Mouse (Mus musculus) frontal cortex, adult (tissue): Measurements from ENCODE around the gene Naa40.

Source experiments
- ATAC-seq: cut with Nextera tagmentation; 2 replicates; pipeline ENCODE4 v1.9.2; 2017; ENCODE audit warnings: mild to moderate bottlenecking, moderate library complexity, mixed read lengths; ENCODE audit not compliant: low TSS enrichment

Naa40 gene

GRCm38 (mm10) chr19:7265478-7266191 is 24.7 kb upstream of the Naa40 start:
- ATAC-seq, result no peak

- no peak for ATAC-seq
These were observed 23.9 kb upstream of the Naa40 start for GRCm38 (mm10) chr19:7264766-7265331.

GRCm38 (mm10) chr19:7264088-7264765 is 23.2 kb upstream of the Naa40 start:
- peak; percentile 54 for ATAC-seq

DNA sequence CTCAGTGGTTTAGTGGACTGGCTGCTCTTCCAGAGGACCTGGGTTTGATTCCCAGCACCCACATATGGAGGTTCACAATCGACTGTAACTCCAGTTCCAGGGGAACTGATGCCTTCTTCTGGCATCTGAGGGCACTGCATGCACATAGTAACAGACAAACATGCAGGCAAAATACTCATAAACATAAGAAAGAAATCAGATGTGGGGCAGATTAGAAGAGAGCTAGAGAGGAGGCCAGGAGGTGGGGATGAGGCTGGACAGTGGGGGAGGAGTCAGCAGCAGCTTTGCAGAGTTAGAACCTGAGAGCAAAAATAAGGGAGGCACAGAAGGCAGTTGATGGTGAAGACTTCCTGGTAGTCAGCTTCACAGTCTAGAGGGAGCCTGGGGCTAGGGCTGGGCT is 21.6 kb upstream of the Naa40 start:
- no peak for ATAC-seq

DNA sequence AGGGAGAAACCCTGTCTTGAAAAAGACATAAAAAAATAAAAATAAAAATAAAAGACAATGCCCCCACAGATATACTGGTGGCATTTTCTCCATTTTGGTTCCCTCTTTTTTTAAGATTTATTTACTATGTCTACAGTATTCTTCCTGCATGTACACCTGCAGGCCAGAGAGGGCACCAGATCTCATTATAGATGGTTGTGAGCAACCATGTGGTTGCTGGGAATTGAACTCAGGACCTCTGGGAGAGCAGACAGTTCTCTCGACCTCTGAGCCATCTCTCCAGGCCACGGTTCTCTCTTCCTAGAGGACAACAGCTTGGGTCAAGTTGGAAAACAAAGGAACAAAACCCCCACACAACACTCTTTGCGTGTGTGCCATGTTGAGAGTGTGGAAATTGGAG is 21.0 kb upstream of the Naa40 start:
- ATAC-seq, result no peak

DNA sequence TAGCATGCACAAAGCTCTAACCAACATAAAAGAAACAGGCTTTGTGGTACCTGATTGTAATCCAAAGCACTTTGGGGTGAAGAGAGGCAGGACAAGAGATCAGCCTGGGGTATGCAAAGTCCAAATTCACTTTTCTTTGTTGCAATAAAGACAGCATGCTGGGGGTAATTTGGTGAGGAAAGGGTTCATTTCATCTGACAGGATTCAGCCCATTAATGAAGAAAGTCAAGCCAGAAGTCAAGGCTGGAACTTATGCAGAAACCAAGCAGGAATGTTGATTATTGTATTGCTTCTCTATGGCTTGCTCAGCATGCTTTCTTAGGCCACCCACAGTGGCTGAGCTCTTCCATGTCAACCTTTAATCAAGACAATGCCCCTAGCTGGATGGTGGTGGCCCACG is 20.5 kb upstream of the Naa40 start:
- no peak for ATAC-seq

DNA sequence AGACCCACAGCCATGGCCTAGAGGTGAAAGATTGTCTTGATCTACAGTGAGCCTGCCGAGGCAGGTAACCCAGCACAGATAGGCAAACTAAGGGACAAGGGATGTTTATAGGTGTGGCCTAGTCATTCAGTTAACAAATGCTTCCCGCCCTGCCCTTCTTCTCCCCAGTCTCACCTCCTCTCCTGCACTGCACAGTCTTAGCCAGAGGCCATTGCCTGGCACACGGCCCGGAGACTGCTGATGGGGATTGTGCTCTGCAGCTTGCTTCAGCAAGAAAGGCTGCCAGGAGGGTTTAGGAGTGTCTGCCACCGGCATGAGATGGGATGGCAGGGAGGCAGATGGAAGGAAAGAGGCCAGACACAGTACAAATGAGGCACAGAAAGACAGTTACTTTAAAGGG is 16.9 kb upstream of the Naa40 start:
- ATAC-seq, result no peak; the same call in 1 of the 2 replicates

DNA sequence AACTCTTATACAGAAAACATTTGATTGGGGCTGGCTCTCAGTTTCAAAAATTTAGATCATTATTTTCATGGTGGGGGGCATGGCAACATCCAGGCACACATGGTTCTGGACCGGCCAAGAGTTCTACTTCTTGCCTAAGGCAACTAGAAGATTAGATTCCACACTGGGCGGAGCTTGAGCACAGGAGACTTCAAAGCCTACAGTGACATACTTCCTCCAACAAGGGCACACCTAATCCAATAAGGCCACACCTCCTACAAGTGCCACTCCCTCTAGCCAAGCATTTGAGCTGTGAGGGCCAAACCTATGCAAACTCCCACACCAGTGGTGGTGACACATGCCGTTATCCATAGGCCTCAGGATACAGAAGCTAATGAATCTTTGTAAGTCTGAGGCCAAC is 5.0 kb upstream of the Naa40 start:
- no peak for ATAC-seq

GRCm38 (mm10) chr19:7240291-7240690 is 692 bp downstream of the Naa40 start:
- ATAC-seq, result no peak; the same call in 1 of the 2 replicates

- ATAC-seq, result no peak
These were observed 1.4 kb downstream of the Naa40 start for GRCm38 (mm10) chr19:7239574-7239973.

DNA sequence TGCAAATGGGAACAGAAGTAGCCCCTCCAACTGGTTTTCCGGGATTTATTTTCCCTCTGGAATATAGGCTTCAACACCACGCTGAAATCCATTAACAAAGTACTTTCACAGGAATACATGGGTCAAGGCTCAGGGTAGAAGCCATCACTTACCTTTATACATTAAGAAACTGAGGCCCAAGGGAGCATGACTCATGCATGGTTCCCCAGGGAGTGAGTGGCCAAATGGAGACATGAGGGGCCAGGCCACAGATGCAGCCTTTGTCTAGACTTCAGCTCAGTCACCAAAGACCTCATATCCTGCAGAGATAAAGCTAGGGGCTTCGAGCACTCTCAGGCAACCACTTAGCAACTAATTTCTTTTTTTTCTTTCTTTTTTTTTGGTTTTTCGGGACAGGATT is 4.2 kb downstream of the Naa40 start:
- no peak for ATAC-seq

DNA sequence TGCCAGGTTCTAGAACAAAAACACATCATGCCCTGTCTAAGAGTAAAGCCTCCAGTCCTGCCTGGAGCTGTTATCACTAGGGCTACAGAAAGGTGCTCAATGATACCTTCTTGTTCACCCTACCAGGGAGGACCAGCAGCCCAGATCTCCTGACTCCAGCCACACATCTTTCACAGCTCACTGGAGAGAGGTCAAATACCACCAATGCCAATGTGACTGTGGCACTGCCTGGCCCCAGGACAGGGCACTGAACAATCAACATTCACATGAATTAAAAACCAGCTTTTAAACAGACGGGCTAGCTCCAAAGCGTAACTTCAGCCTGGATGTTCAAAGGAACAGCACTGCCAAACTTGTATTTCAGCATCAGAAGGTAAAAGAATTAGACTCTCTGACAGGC is 5.0 kb downstream of the Naa40 start:
- no peak for ATAC-seq

DNA sequence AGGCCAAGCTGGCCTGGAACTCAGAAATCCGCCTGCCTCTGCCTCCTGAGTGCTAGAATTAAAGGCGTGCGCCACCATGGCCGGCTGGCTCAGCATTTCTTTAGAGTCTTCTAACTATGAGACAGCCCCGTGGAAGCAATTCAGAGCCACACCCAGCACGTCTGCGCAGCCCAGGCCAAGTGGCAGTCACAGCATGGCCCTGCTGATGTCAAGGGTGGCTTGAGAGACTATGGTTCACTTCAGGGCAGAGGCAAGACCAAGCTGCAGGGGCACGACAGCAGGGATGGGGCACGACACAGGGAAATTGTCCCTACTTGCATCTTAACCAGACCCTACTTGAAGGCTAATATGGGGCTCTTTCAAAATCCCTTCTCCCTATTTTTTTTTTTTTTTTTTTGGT is 5.5 kb downstream of the Naa40 start:
- ATAC-seq, result no peak

DNA sequence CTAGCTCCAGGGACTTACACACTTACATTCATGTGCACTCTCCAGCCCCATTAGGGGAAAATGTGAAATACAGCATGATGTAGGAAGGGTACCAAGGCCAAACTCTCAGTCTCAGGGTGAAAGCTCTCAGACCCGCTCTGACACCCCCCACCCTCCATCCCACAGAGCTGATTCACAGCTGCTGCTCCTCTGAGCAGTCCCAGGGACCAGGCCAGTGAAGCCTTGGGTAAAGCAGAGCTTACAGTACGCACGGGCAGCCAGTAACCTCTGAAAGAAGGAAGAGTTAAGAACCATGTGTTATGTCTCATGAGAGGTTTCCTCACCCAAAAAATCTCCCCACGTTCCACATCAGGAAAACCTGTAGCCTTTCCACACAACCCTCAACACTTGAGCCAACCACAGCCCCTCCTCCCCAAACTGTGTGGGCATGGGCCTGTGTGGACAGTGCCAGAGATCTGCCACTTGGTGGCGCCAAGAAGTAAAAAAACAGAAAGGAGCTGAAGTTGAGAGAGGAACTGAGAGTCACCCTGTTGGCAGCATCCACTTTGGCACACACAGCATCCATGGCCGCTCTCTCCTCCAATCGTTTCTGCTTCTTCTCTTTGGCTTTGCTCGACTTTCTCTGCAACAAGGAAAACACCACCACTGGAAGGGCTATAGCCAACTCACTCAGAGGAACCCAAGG is 6.3 kb downstream of the Naa40 start:
- peak; percentile 87 for ATAC-seq

- ATAC-seq, result no peak
These were observed 14.5 kb downstream of the Naa40 start for GRCm38 (mm10) chr19:7226511-7226914.

- no peak for ATAC-seq
These were observed 15.8 kb downstream of the Naa40 start for GRCm38 (mm10) chr19:7225096-7225690.

- no peak for ATAC-seq
These were observed 16.7 kb downstream of the Naa40 start for GRCm38 (mm10) chr19:7224253-7224652.

DNA sequence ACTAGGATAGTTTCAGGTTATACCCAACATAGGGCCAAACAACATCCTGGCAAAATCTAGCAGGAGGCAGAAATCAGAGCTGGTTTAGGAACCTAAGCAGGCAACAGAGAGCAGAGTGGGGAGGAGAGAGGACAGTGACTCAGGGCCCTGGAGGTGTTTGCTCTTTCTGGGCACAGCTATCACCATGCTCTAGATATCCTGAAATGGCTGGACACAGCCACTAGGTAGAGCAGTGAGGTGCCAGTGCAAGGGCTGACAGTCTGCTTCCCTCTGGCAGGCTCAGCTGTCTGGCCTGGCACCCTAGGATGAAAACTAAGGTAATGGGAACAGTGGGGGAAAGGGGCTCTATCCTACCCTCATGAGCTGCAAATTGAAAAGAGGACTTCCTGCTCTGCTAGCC is 17.5 kb downstream of the Naa40 start:
- no peak for ATAC-seq

DNA sequence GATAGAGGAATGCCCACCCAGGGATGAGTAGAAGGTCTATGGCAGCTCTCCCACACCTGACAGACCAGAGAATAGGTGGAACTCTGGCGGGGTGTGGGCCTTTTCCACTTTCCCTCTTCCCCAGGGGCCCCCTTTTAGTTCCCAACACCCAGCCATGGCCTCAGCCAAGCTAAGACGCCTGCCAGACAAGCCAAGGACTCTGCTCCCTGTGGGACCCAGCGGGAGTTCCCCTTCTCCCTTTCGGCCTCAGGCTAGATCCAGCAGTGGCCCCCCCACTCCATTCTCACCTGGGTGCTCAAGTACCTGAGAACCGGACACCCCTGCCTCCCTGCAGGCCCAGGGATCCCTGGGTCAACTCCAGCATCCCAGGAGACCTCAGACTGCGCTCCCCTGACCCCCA is 18.8 kb downstream of the Naa40 start:
- ATAC-seq, result no peak

GRCm38 (mm10) chr19:7218753-7219152 is 22.2 kb downstream of the Naa40 start:
- ATAC-seq, result no peak

DNA sequence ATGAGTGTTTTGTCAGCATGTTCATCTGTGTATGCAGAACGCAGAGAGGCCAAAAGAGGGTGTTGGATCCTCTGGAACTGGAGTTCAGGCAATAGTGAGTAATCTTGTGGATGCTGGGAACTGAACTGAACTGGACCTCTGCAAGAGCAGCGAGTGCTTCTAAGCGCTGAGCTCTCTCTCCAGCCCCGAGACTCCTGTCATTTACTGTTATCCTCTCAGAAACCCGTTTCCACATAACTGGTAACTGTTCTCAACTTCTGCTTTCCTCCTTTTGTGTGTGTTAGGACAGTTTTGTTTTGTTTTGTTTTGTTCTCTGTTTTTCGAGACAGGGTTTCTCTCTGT is 23.1 kb downstream of the Naa40 start:
- no peak for ATAC-seq

DNA sequence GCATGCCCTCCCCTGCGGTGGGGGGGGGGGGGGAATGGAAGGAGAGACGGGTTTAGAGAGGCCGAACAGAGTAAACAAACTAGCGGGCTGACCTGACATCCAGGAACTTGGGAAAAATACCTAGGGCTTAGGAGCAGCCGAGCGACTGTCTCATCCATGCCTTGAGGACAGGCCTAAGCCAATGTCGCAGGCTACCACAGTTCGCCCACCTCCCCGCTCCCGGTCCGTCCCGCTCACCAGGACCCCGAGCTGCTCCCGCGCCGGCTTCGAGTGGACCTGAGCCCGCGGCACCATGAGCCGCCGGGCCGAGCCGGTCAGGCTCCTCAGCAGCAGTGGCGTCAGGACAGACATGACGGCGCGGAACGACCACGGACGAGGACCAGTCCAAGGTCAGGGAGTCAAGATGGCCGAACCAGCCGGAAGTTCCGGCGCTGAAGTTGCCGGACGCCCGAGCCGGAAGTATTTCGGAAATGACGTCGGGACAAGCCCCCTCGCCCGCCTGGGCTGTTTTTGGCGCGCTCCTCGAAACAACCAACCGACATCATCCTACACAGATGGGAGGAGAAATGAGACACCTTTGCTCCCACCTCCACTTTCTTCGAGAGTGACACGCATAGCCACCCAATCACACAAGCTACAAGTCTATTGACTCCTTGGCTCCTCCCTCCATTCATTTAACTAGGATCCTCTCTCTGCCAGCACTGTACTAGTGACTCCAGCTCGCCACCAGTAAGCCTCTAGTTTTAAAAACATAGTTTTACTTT is 23.6 kb downstream of the Naa40 start, which contains the start of gene Cox8a:
Gene Cox8a (minus strand): TSS at position 455 of the 764 bp plus-strand sequence.
- ATAC-seq, result peak; percentile 97
